Mouse (Mus musculus) spleen, adult 2 months (tissue): ENCODE results near the gene Stpg3.

ENCODE experiments used
- CTCF ChIP-seq: fragments of 200-500 bp; IDR thresholded peaks from 2 replicates; pipeline ENCODE4 v1.5.1; 2011; ENCODE audit warnings: mild to moderate bottlenecking, inconsistent platforms; ENCODE audit not compliant: insufficient read depth, insufficient read length, insufficient replicate concordance; ENCODE audit errors: extremely low read depth
- POLR2A ChIP-seq: fragments of 200-500 bp; IDR thresholded peaks from 2 replicates; pipeline ENCODE4 v1.6.1; 2011; ENCODE audit warnings: low read depth, low read length, inconsistent platforms

GRCm38 (mm10) chr2:25167919-25168664 is 46.3 kb downstream of the Stpg3 start:
- TF ChIP-seq POLR2A = no peak
- TF ChIP-seq CTCF = no peak
